Mouse (Mus musculus) hindbrain, postnatal 0 days (tissue): Measurements from ENCODE around the gene Clhc1. TPM values are rescaled to one million over a fixed set of nuclear protein-coding genes. Genes with fewer than 3 reads are reported as not detected.
A peak's percentile ranks its signal among the peaks of the same experiment; 100 is the strongest.

Experiments used
- ATAC-seq: fragments of 200-750 bp; cut with Nextera tagmentation; 2 replicates; pipeline ENCODE4 v1.8.0; 2017; ENCODE audit warnings: mild to moderate bottlenecking, moderate TSS enrichment, moderate library complexity
- DNase-seq: peaks from one replicate; pipeline ENCODE4 v3.0.0-alpha.2; 2015; ENCODE audit warnings: low spot score
- H3K27ac ChIP-seq: fragments of 300-500 bp; sonication (generic); 2 replicates; pipeline ENCODE4 v1.5.1; 2014; ENCODE audit warnings: mild to moderate bottlenecking
- H3K27me3 ChIP-seq: fragments of 300-500 bp; sonication (generic); 2 replicates; pipeline ENCODE4 v1.6.1; 2014; ENCODE audit warnings: low read length, mixed read lengths; ENCODE audit not compliant: insufficient read depth
- H3K36me3 ChIP-seq: fragments of 300-500 bp; sonication (generic); 2 replicates; pipeline ENCODE4 v1.6.1; 2014; ENCODE audit warnings: low read length, mixed read lengths; ENCODE audit not compliant: insufficient read depth
- H3K4me1 ChIP-seq: fragments of 300-500 bp; sonication (generic); 2 replicates; pipeline ENCODE4 v1.6.1; 2014; ENCODE audit warnings: antibody characterized with exemption, low read length, mixed read lengths; ENCODE audit not compliant: insufficient read depth
- H3K4me2 ChIP-seq: fragments of 300-500 bp; sonication (generic); 2 replicates; pipeline ENCODE4 v1.6.1; 2014; ENCODE audit warnings: low read depth, mild to moderate bottlenecking, low read length, moderate library complexity, mixed read lengths
- H3K4me3 ChIP-seq: fragments of 300-500 bp; sonication (generic); 2 replicates; pipeline ENCODE4 v1.5.1; 2014; ENCODE audit warnings: low read length
- H3K9ac ChIP-seq: fragments of 300-500 bp; sonication (generic); replicated peaks from 2 replicates; pipeline ENCODE4 v1.6.1; 2014; ENCODE audit warnings: mild to moderate bottlenecking, low read length, moderate library complexity, mixed read lengths
- H3K9me3 ChIP-seq: fragments of 300-500 bp; sonication (generic); 2 replicates; pipeline ENCODE4 v1.6.1; 2016; ENCODE audit warnings: low read length, mixed read lengths
- CTCF ChIP-seq: IDR thresholded peaks from 2 replicates; pipeline ENCODE4 v1.5.1; 2016; ENCODE audit warnings: antibody characterized with exemption, control low read depth, low read depth
- WGBS: fragments of 180-500 bp; shearing (Covaris S2); extraction: QIAGEN DNeasy Blood & Tissue Kit; methylation state at CpG from one replicate; pipeline ENCODE4 v1.1.7; 2014; 5-methylcytosine and 5-hydroxymethylcytosine counted together
- polyA plus RNA-seq: library from polyadenylated mRNA; unstranded; fragments of >200 nt; fragmentation: Nextera tagmentation; extraction: Ambion mirVana; gene quantifications from 2 replicates; pipeline ENCODE4 v1.2.1, GENCODE M21; 2015
- total RNA-seq: library from RNA; depleted of rRNA; stranded (reverse); fragments of >200 nt; gene quantifications from 2 replicates; pipeline ENCODE4 v1.2.3, GENCODE M21; 2014

Gene Clhc1
- total and polyA plus RNA-seq, 2 experiments from 2014 or later = 0.16 TPM; not detected in 1

GRCm38 (mm10) chr11:29607465-29607990, 59.8 kb downstream of the Clhc1 start:
- Histone ChIP-seq H3K36me3 (no peaks in the 10 kb centered on the region), H3K4me1 (no peaks in the 10 kb centered on the region), H3K27ac (no peak overlapping the region), H3K27me3 (no peaks in the 10 kb centered on the region), H3K9me3 (no peaks in the 10 kb centered on the region), H3K4me2 (no peak overlapping the region), H3K4me3 (no peak overlapping the region), H3K9ac (no peak overlapping the region)
- DNase-seq = no peak
- ATAC-seq = no peak
- 90% methylated on average over 2 of the region's 2 CpGs for WGBS
- no peak for TF ChIP-seq CTCF

DNA sequence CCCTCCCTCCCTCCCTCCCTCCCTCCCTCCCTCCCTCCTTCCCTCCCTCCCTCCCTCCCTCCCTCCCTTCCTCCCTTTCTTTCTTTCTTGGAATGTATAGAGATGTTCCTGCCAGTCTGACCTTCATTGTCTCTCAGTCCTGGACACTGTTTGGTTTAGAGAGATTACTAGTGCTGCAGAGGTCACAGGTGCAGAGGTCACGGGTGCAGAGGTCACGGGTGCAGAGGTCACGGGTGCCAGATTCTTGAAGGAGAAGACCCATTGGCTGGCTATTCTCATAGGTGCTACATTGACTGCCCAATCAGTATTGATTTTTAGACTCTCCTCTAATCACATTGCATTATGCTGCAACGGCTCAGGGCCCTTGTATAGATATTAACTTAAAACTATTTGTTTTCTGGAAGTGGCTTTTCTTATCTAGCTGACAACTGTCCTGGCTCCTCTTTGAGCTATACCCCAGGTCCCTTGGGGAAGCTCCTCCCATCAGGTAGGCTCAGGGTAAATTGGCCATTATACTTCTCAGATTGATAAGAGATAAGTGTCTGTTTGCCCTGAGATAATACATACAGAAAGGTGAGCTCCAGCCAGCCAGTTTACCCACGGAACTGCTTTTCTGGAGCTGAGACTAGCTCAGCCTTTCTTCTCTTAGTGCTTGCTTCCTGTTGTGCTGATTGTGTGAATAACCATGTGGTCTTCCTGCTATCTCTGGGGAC, 62.2 kb downstream of the Clhc1 start:
- H3K9ac ChIP-seq = no peak overlapping the region
- no peak for TF ChIP-seq CTCF
- ATAC-seq = no peak

GRCm38 (mm10) chr11:29612007-29612406, 64.3 kb downstream of the Clhc1 start:
- H3K4me2 ChIP-seq = no peak overlapping the region
- no peak for DNase-seq
- H3K9ac ChIP-seq = no peak overlapping the region
- H3K36me3 ChIP-seq = no peaks in the 10 kb centered on the region
- H3K27me3 ChIP-seq = no peaks in the 10 kb centered on the region
- no peaks in the 10 kb centered on the region for H3K4me1 ChIP-seq
- no peak overlapping the region for H3K4me3 ChIP-seq
- no peaks in the 10 kb centered on the region for H3K9me3 ChIP-seq
- no peak for ATAC-seq
- no peak for TF ChIP-seq CTCF
- H3K27ac ChIP-seq = no peak overlapping the region

More for the DNA sequence above, 62.2 kb downstream of the Clhc1 start:
- H3K4me2 ChIP-seq = no peak overlapping the region
- H3K4me3 ChIP-seq = no peak overlapping the region
- H3K36me3 ChIP-seq = no peaks in the 10 kb centered on the region
- WGBS = 90% methylated on average over 5 of the region's 5 CpGs
- no peaks in the 10 kb centered on the region for H3K9me3 ChIP-seq
- no peaks in the 10 kb centered on the region for H3K27me3 ChIP-seq
- no peaks in the 10 kb centered on the region for H3K4me1 ChIP-seq
- no peak overlapping the region for H3K27ac ChIP-seq
- DNase-seq = no peak

GRCm38 (mm10) chr11:29613185-29613735, 65.5 kb downstream of the Clhc1 start:
- DNase-seq (no peak), ATAC-seq (no peak)
- Histone ChIP-seq H3K4me3 (no peak overlapping the region), H3K36me3 (no peaks in the 10 kb centered on the region), H3K27ac (no peak overlapping the region), H3K9ac (no peak overlapping the region), H3K27me3 (no peaks in the 10 kb centered on the region), H3K9me3 (no peaks in the 10 kb centered on the region), H3K4me1 (no peaks in the 10 kb centered on the region), H3K4me2 (no peak overlapping the region)
- no peak for TF ChIP-seq CTCF
- WGBS = 91% methylated on average over 4 of the region's 4 CpGs

GRCm38 (mm10) chr11:29614217-29614924, 66.6 kb downstream of the Clhc1 start:
- H3K36me3 ChIP-seq = no peaks in the 10 kb centered on the region
- no peak for TF ChIP-seq CTCF
- H3K9me3 ChIP-seq = no peaks in the 10 kb centered on the region
- H3K27ac ChIP-seq = no peak overlapping the region
- ATAC-seq (no peak), DNase-seq (no peak)
- H3K4me2 ChIP-seq = no peak overlapping the region
- no peaks in the 10 kb centered on the region for H3K27me3 ChIP-seq
- 84% methylated on average over 6 of the region's 6 CpGs for WGBS
- H3K4me1 ChIP-seq = no peaks in the 10 kb centered on the region
- no peak overlapping the region for H3K9ac ChIP-seq
- no peak overlapping the region for H3K4me3 ChIP-seq

- Histone ChIP-seq H3K4me3 (no peak overlapping the region), H3K4me1 (no peaks in the 10 kb centered on the region), H3K27me3 (no peaks in the 10 kb centered on the region), H3K9me3 (no peaks in the 10 kb centered on the region), H3K4me2 (no peak overlapping the region), H3K36me3 (no peaks in the 10 kb centered on the region), H3K9ac (no peak overlapping the region), H3K27ac (no peak overlapping the region)
- DNase-seq (peak; percentile 17), ATAC-seq (no peak)
- TF ChIP-seq CTCF = no peak
- WGBS = 62% methylated on average over 5 of the region's 5 CpGs
Observed at GRCm38 (mm10) chr11:29622030-29622790, 74.5 kb downstream of the Clhc1 start.
